Mouse (Mus musculus) midbrain, postnatal 0 days (tissue): ENCODE results near the gene Cers1. TPM values are rescaled to one million over a fixed set of nuclear protein-coding genes. Genes with fewer than 3 reads are reported as not detected.

ENCODE experiments used
- ATAC-seq: fragments of 200-750 bp; cut with Nextera tagmentation; 2 replicates; pipeline ENCODE4 v1.8.0; 2017; ENCODE audit warnings: moderate number of reproducible peaks, mild to moderate bottlenecking, moderate TSS enrichment, moderate library complexity; ENCODE audit not compliant: low FRiP score
- DNase-seq: peaks from one replicate; pipeline ENCODE4 v3.0.0-alpha.2; 2015; ENCODE audit warnings: low spot score
- H3K27ac ChIP-seq: fragments of 300-500 bp; sonication (generic); 2 replicates; pipeline ENCODE4 v1.5.1; 2014; ENCODE audit warnings: low read depth, mild to moderate bottlenecking, low read length, mixed read lengths
- H3K27me3 ChIP-seq: fragments of 300-500 bp; sonication (generic); 2 replicates; pipeline ENCODE4 v1.6.1; 2014; ENCODE audit warnings: low read length, control low read depth, mixed read lengths; ENCODE audit not compliant: insufficient read depth
- H3K36me3 ChIP-seq: fragments of 300-500 bp; sonication (generic); 2 replicates; pipeline ENCODE4 v1.6.1; 2014; ENCODE audit warnings: low read length, control low read depth, mixed read lengths; ENCODE audit not compliant: insufficient read depth
- H3K4me1 ChIP-seq: fragments of 300-500 bp; sonication (generic); 2 replicates; pipeline ENCODE4 v1.6.1; 2014; ENCODE audit warnings: mild to moderate bottlenecking, control low read depth, antibody characterized with exemption, low read length, mixed read lengths; ENCODE audit not compliant: insufficient read depth
- H3K4me2 ChIP-seq: fragments of 300-500 bp; sonication (generic); 2 replicates; pipeline ENCODE4 v1.6.1; 2014; ENCODE audit warnings: low read depth, mild to moderate bottlenecking, low read length, mixed read lengths; ENCODE audit not compliant: poor library complexity, severe bottlenecking
- H3K4me3 ChIP-seq: fragments of 300-500 bp; sonication (generic); 2 replicates; pipeline ENCODE4 v1.5.1; 2014; ENCODE audit warnings: low read depth, mild to moderate bottlenecking, low read length, moderate library complexity
- H3K9ac ChIP-seq: fragments of 300-500 bp; sonication (generic); replicated peaks from 2 replicates; pipeline ENCODE4 v1.6.1; 2014; ENCODE audit warnings: mild to moderate bottlenecking, low read length, moderate library complexity, mixed read lengths; ENCODE audit not compliant: poor library complexity, severe bottlenecking
- H3K9me3 ChIP-seq: fragments of 300-500 bp; sonication (generic); 2 replicates; pipeline ENCODE4 v1.6.1; 2016; ENCODE audit warnings: low read length, control low read depth
- CTCF ChIP-seq: IDR thresholded peaks from 2 replicates; pipeline ENCODE4 v1.5.1; 2016; ENCODE audit warnings: antibody characterized with exemption, mild to moderate bottlenecking
- WGBS: fragments of 180-500 bp; shearing (Covaris S2); extraction: QIAGEN DNeasy Blood & Tissue Kit; methylation state at CpG from one replicate; pipeline ENCODE4 v1.1.7; 2014; 5-methylcytosine and 5-hydroxymethylcytosine counted together
- polyA plus RNA-seq: library from polyadenylated mRNA; unstranded; fragments of >200 nt; fragmentation: Nextera tagmentation; extraction: Ambion mirVana; gene quantifications from 2 replicates; pipeline ENCODE4 v1.2.1, GENCODE M21; 2015
- total RNA-seq: library from RNA; depleted of rRNA; stranded (reverse); fragments of >200 nt; gene quantifications from 2 replicates; pipeline ENCODE4 v1.2.3, GENCODE M21; 2014

Cers1 gene
- total and polyA plus RNA-seq, 2 experiments from 2014 or later = 47.9 to 86.5 TPM

- H3K36me3 ChIP-seq = no peaks in the 10 kb centered on the region
- no peak for TF ChIP-seq CTCF
- no peak for ATAC-seq
- H3K4me1 ChIP-seq = no peaks in the 10 kb centered on the region
- no peak overlapping the region for H3K4me3 ChIP-seq
- no peak overlapping the region for H3K9ac ChIP-seq
- no peak overlapping the region for H3K4me2 ChIP-seq
- H3K9me3 ChIP-seq = no peaks in the 10 kb centered on the region
- no peaks in the 10 kb centered on the region for H3K27me3 ChIP-seq
- DNase-seq = no peak
- no peak overlapping the region for H3K27ac ChIP-seq
Measured at GRCm38 (mm10) chr8:70274350-70274749, 41.2 kb upstream of the Cers1 start.

DNA sequence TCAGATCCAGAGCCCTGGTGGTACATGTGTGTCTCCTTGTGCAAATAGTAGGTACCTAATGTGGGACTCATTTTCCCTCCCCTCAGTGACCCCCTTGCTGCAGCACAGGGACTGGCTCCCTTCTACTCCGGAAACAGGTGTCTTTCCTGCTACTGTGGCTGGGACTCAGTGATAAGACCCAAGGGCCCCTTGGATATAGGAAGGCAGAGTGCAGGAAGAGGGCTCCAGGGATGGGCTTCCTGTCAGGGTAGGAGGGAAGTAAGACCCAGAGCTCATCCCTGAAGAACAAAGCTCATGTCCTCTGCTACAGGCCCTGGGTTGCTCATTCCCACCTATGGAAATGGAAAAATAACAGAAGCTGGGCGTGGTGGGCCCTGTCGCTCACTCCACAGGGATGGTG is 39.1 kb upstream of the Cers1 start:
- 78% methylated on average over 3 of the region's 3 CpGs for WGBS

GRCm38 (mm10) chr8:70278175-70278574 is 37.4 kb upstream of the Cers1 start:
- TF ChIP-seq CTCF = no peak
- H3K27ac ChIP-seq = no peak overlapping the region
- 0 out of 2 replicates have a peak overlapping the region, but pooled peaks have one; percentile 24 for H3K9ac ChIP-seq
- no peaks in the 10 kb centered on the region for H3K4me1 ChIP-seq
- DNase-seq = no peak
- no peaks in the 10 kb centered on the region for H3K9me3 ChIP-seq
- WGBS = 65% methylated on average over 15 of the region's 15 CpGs
- no peak overlapping the region for H3K4me2 ChIP-seq
- ATAC-seq = no peak
- H3K4me3 ChIP-seq = no peak overlapping the region
- no peaks in the 10 kb centered on the region for H3K27me3 ChIP-seq
- no peaks in the 10 kb centered on the region for H3K36me3 ChIP-seq

More for the DNA sequence above, 39.1 kb upstream of the Cers1 start:
- ATAC-seq = no peak
- H3K4me1 ChIP-seq = no peaks in the 10 kb centered on the region
- DNase-seq = no peak
- H3K9me3 ChIP-seq = no peaks in the 10 kb centered on the region
- H3K4me3 ChIP-seq = no peak overlapping the region
- H3K9ac ChIP-seq = no peak overlapping the region
- H3K27me3 ChIP-seq = no peaks in the 10 kb centered on the region
- no peaks in the 10 kb centered on the region for H3K36me3 ChIP-seq
- no peak for TF ChIP-seq CTCF
- H3K27ac ChIP-seq = no peak overlapping the region
- H3K4me2 ChIP-seq = no peak overlapping the region

- H3K27me3 ChIP-seq = no peaks in the 10 kb centered on the region
- no peaks in the 10 kb centered on the region for H3K36me3 ChIP-seq
- no peak overlapping the region for H3K27ac ChIP-seq
- no peaks in the 10 kb centered on the region for H3K9me3 ChIP-seq
- no peak overlapping the region for H3K4me2 ChIP-seq
- no peak overlapping the region for H3K9ac ChIP-seq
- 73% methylated on average over 8 of the region's 8 CpGs for whole genome bisulfite sequencing
- DNase-seq (no peak), ATAC-seq (no peak)
- H3K4me1 ChIP-seq = no peaks in the 10 kb centered on the region
- TF ChIP-seq CTCF = no peak
- H3K4me3 ChIP-seq = no peak overlapping the region
Measured at GRCm38 (mm10) chr8:70279266-70279665, 36.3 kb upstream of the Cers1 start.

GRCm38 (mm10) chr8:70281001-70281400 is 34.6 kb upstream of the Cers1 start:
- H3K4me2 ChIP-seq = no peak overlapping the region
- no peaks in the 10 kb centered on the region for H3K27me3 ChIP-seq
- no peak overlapping the region for H3K4me3 ChIP-seq
- ATAC-seq (no peak), DNase-seq (no peak)
- no peak overlapping the region for H3K27ac ChIP-seq
- peaks cover 2% of the 10 kb centered on the region; the same call in 1 of the 2 replicates for H3K36me3 ChIP-seq
- WGBS = 39% methylated on average over 3 of the region's 3 CpGs
- H3K9me3 ChIP-seq = no peaks in the 10 kb centered on the region
- no peak overlapping the region for H3K9ac ChIP-seq
- no peak for TF ChIP-seq CTCF
- no peaks in the 10 kb centered on the region for H3K4me1 ChIP-seq

- H3K27me3 ChIP-seq = no peaks in the 10 kb centered on the region
- DNase-seq (peak; percentile 76), ATAC-seq (peak; percentile 86)
- no peaks in the 10 kb centered on the region for H3K9me3 ChIP-seq
- peak; percentile 84 for TF ChIP-seq CTCF
- peak within 1 kb of the TSS; percentile 43 for H3K27ac ChIP-seq
- H3K9ac ChIP-seq = peak within 1 kb of the TSS; percentile 71
- H3K4me2 ChIP-seq = peak within 1 kb of the TSS; percentile 92
- H3K4me3 ChIP-seq = peak within 1 kb of the TSS; percentile 67
- H3K4me1 ChIP-seq = no peaks in the 10 kb centered on the region
- WGBS = 0% methylated on average over 31 of the region's 36 CpGs
- peaks cover 3% of the 10 kb centered on the region; the same call in 1 of the 2 replicates for H3K36me3 ChIP-seq
Measured at GRCm38 (mm10) chr8:70282603-70283135, 32.9 kb upstream of the Cers1 start, which contains the start of gene Homer3. Gene Homer3, plus strand, starts transcription at chr8:70282827.
